Mouse (Mus musculus) testis, adult 2 months (tissue): ENCODE measurements at regions not wholly inside any gene's neighbourhood (a gene's known extent, or its start where the extent isn't known, plus 50 kb on each side); places are given as distances from the start of the nearest gene placed in this dataset.

Experiments
- CTCF ChIP-seq: fragments of 200-500 bp; IDR thresholded peaks from 2 replicates; pipeline ENCODE4 v1.5.1; 2012; ENCODE audit warnings: low read depth, mild to moderate bottlenecking, inconsistent platforms, low read length, moderate library complexity; ENCODE audit not compliant: control insufficient read depth, insufficient read depth, insufficient replicate concordance
- POLR2A ChIP-seq: fragments of 200-500 bp; IDR thresholded peaks from 2 replicates; pipeline ENCODE4 v1.6.1; 2012; ENCODE audit warnings: low read depth, mild to moderate bottlenecking, inconsistent platforms, low read length, moderate library complexity; ENCODE audit not compliant: control insufficient read depth

- no peak for TF ChIP-seq POLR2A
- TF ChIP-seq CTCF, result no peak
These were observed 70.7 kb upstream of the Lrpap1 start for GRCm38 (mm10) chr5:35176112-35176848.
